ENCODE assay signal across 9 mouse cellular contexts in the genomic region with DNA sequence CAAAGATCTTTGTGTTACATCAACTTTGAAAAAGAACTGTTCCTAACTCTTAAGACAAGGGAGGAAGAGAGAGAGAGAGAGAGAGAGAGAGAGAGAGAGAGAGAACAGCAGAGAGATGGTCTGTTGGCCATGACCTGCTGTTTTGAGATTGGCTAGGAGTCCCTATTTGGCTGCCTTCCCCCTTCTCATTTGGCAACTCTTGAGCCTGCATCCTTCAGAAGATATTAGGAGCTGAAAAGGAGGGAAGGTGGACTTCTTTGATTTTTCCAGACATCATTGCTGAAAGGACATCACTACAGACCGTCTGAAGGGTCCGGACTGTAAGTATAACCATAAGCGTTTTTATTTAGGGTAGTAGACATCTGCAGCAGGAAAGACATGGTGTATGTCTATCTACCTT.
"Had no signal": no experiment of that assay in that cellular context is flagged by ENCODE, and none has a peak within 500 bp of the region (broad histone marks: within the 10 kb centered on the region; RNA-seq: fewer than 3 reads in every experiment).

No protein-coding gene starts in this region.

- DNase-seq: kidney, adult 9 months; kidney, postnatal 36 days; layer of hippocampus, adult 9-11 months; layer of hippocampus, postnatal 36 days; liver; liver, embryonic 13.5 days; liver, postnatal 0 days; lung, postnatal 14 days; thymus, postnatal 14 days had no signal
